In genomic region chr15:89211716-89212461, GRCm38 (mm10) we compare ENCODE assay signal across 1 mouse cellular context.
TF ChIP-seq lines count a peak whose summit lies in the region.

No protein-coding gene starts in this region.

TF ChIP-seq in MEL, 35 proteins besides CTCF, POLR2A, EP300 and RAD21 (continued from another document):
- TF ChIP-seq NELFE (IDR thresholded peaks at IDR 0.05; ENCODE audit: low read depth, low read length) (peak; percentile 1; the same call in 1 of the 2 replicates), MAZ (IDR thresholded peaks at IDR 0.05; ENCODE audit: low read depth, low read length) (0 out of 2 replicates have a peak, but pooled peaks have one; percentile 14)
